Mouse (Mus musculus) lung, embryonic 16.5 days (tissue): ENCODE measurements at regions not wholly inside any gene's neighbourhood (a gene's known extent, or its start where the extent isn't known, plus 50 kb on each side); places are given as distances from the start of the nearest gene placed in this dataset.

Experiments used
- ATAC-seq: fragments of 200-750 bp; cut with Nextera tagmentation; 2 replicates; pipeline ENCODE4 v1.8.0; 2017; ENCODE audit warnings: low read depth, mild to moderate bottlenecking, moderate library complexity
- H3K27ac ChIP-seq: fragments of 300-500 bp; sonication (generic); 2 replicates; pipeline ENCODE4 v1.5.1; 2014; ENCODE audit warnings: mild to moderate bottlenecking, control low read depth, low read length
- H3K27me3 ChIP-seq: fragments of 300-500 bp; sonication (generic); 2 replicates; pipeline ENCODE4 v1.6.1; 2014; ENCODE audit warnings: low read depth, low read length, mixed read lengths; ENCODE audit not compliant: control insufficient read depth, insufficient read depth
- H3K36me3 ChIP-seq: fragments of 300-500 bp; sonication (generic); 2 replicates; pipeline ENCODE4 v1.6.1; 2014; ENCODE audit warnings: low read length; ENCODE audit not compliant: control insufficient read depth, insufficient read depth
- H3K4me1 ChIP-seq: fragments of 300-500 bp; sonication (generic); replicated peaks from 2 replicates; pipeline ENCODE4 v1.6.1; 2014; ENCODE audit warnings: low read length, mixed read lengths; ENCODE audit not compliant: control insufficient read depth, insufficient read depth
- H3K4me2 ChIP-seq: fragments of 300-500 bp; sonication (generic); 2 replicates; pipeline ENCODE4 v1.6.1; 2014; ENCODE audit warnings: low read depth, low read length, control low read depth
- H3K4me3 ChIP-seq: fragments of 300-500 bp; sonication (generic); 2 replicates; pipeline ENCODE4 v1.5.1; 2014; ENCODE audit warnings: mild to moderate bottlenecking, low read length, control low read depth
- H3K9ac ChIP-seq: fragments of 300-500 bp; sonication (generic); 2 replicates; pipeline ENCODE4 v1.6.1; 2014; ENCODE audit warnings: low read length, control low read depth
- H3K9me3 ChIP-seq: fragments of 300-500 bp; sonication (generic); 2 replicates; pipeline ENCODE4 v1.6.1; 2016; ENCODE audit warnings: low read length; ENCODE audit not compliant: control insufficient read depth
- WGBS: fragments of 180-500 bp; shearing (Covaris S2); extraction: QIAGEN DNeasy Blood & Tissue Kit; methylation state at CpG from one replicate; pipeline ENCODE4 v1.1.7; 2014; 5-methylcytosine and 5-hydroxymethylcytosine counted together

- ATAC-seq = no peak
- Histone ChIP-seq H3K27ac (no peak overlapping the region), H3K36me3 (no peaks in the 10 kb centered on the region), H3K4me2 (no peak overlapping the region), H3K9me3 (no peaks in the 10 kb centered on the region), H3K27me3 (no peaks in the 10 kb centered on the region), H3K4me1 (no peaks in the 10 kb centered on the region), H3K9ac (no peak overlapping the region), H3K4me3 (no peak overlapping the region)
- WGBS = 44% methylated on average over 1 of the region's 1 CpGs
These were observed 434.8 kb upstream of the Fsip2 start for GRCm38 (mm10) chr2:82508595-82508994.

GRCm38 (mm10) chr2:82515165-82515564 is 428.3 kb upstream of the Fsip2 start:
- no peak for ATAC-seq
- Histone ChIP-seq H3K36me3 (no peaks in the 10 kb centered on the region), H3K9ac (no peak overlapping the region), H3K9me3 (no peaks in the 10 kb centered on the region), H3K4me2 (no peak overlapping the region), H3K27me3 (no peaks in the 10 kb centered on the region), H3K4me3 (no peak overlapping the region), H3K27ac (no peak overlapping the region), H3K4me1 (no peaks in the 10 kb centered on the region)
- 85% methylated on average over 3 of the region's 3 CpGs for WGBS

- ATAC-seq = no peak
- no peaks in the 10 kb centered on the region for H3K27me3 ChIP-seq
- H3K9ac ChIP-seq = no peak overlapping the region
- no peak overlapping the region for H3K4me3 ChIP-seq
- H3K4me1 ChIP-seq = no peaks in the 10 kb centered on the region
- H3K36me3 ChIP-seq = no peaks in the 10 kb centered on the region
- H3K4me2 ChIP-seq = no peak overlapping the region
- 77% methylated on average over 3 of the region's 3 CpGs for WGBS
- no peak overlapping the region for H3K27ac ChIP-seq
- H3K9me3 ChIP-seq = no peaks in the 10 kb centered on the region
These were observed 423.5 kb upstream of the Fsip2 start for GRCm38 (mm10) chr2:82519951-82520350.

GRCm38 (mm10) chr2:82538958-82539357 is 404.5 kb upstream of the Fsip2 start:
- Histone ChIP-seq H3K36me3 (no peaks in the 10 kb centered on the region), H3K4me3 (no peak overlapping the region), H3K4me2 (no peak overlapping the region), H3K9ac (no peak overlapping the region), H3K9me3 (no peaks in the 10 kb centered on the region), H3K27ac (no peak overlapping the region), H3K4me1 (no peaks in the 10 kb centered on the region), H3K27me3 (no peaks in the 10 kb centered on the region)
- WGBS = 82% methylated on average over 3 of the region's 3 CpGs
- ATAC-seq = no peak

GRCm38 (mm10) chr2:82540676-82541075 is 402.8 kb upstream of the Fsip2 start:
- H3K27me3 ChIP-seq = no peaks in the 10 kb centered on the region
- H3K9ac ChIP-seq = no peak overlapping the region
- H3K4me3 ChIP-seq = no peak overlapping the region
- H3K4me2 ChIP-seq = no peak overlapping the region
- no peaks in the 10 kb centered on the region for H3K4me1 ChIP-seq
- H3K9me3 ChIP-seq = no peaks in the 10 kb centered on the region
- H3K27ac ChIP-seq = no peak overlapping the region
- ATAC-seq = no peak
- no peaks in the 10 kb centered on the region for H3K36me3 ChIP-seq

- Histone ChIP-seq H3K27ac (no peak overlapping the region), H3K27me3 (no peaks in the 10 kb centered on the region), H3K9me3 (no peaks in the 10 kb centered on the region), H3K36me3 (no peaks in the 10 kb centered on the region), H3K4me1 (no peaks in the 10 kb centered on the region), H3K4me3 (no peak overlapping the region), H3K9ac (no peak overlapping the region), H3K4me2 (no peak overlapping the region)
- ATAC-seq = no peak
These were observed 373.1 kb upstream of the Fsip2 start for GRCm38 (mm10) chr2:82570358-82570757.

- Histone ChIP-seq H3K4me1 (no peaks in the 10 kb centered on the region), H3K27ac (no peak overlapping the region), H3K4me2 (no peak overlapping the region), H3K9me3 (no peaks in the 10 kb centered on the region), H3K9ac (no peak overlapping the region), H3K36me3 (no peaks in the 10 kb centered on the region), H3K27me3 (no peaks in the 10 kb centered on the region), H3K4me3 (no peak overlapping the region)
- no peak for ATAC-seq
- WGBS = 78% methylated on average over 2 of the region's 2 CpGs
These were observed 371.3 kb upstream of the Fsip2 start for GRCm38 (mm10) chr2:82572099-82572498.

- H3K9ac ChIP-seq = no peak overlapping the region
- 88% methylated on average over 1 of the region's 1 CpGs for WGBS
- H3K4me3 ChIP-seq = no peak overlapping the region
- H3K4me2 ChIP-seq = no peak overlapping the region
- no peaks in the 10 kb centered on the region for H3K9me3 ChIP-seq
- no peak overlapping the region for H3K27ac ChIP-seq
- H3K36me3 ChIP-seq = no peaks in the 10 kb centered on the region
- no peak for ATAC-seq
- no peaks in the 10 kb centered on the region for H3K27me3 ChIP-seq
- H3K4me1 ChIP-seq = no peaks in the 10 kb centered on the region
These were observed 369.6 kb upstream of the Fsip2 start for GRCm38 (mm10) chr2:82573841-82574240.

GRCm38 (mm10) chr2:82579665-82580064 is 363.8 kb upstream of the Fsip2 start:
- H3K9ac ChIP-seq = no peak overlapping the region
- H3K36me3 ChIP-seq = no peaks in the 10 kb centered on the region
- H3K9me3 ChIP-seq = no peaks in the 10 kb centered on the region
- H3K4me2 ChIP-seq = no peak overlapping the region
- H3K27ac ChIP-seq = no peak overlapping the region
- no peaks in the 10 kb centered on the region for H3K27me3 ChIP-seq
- no peak for ATAC-seq
- WGBS = 67% methylated on average over 1 of the region's 1 CpGs
- no peaks in the 10 kb centered on the region for H3K4me1 ChIP-seq
- H3K4me3 ChIP-seq = no peak overlapping the region

GRCm38 (mm10) chr2:82616185-82616584 is 327.2 kb upstream of the Fsip2 start:
- 82% methylated on average over 3 of the region's 3 CpGs for WGBS

More at GRCm38 (mm10) chr2:82616185-82616584, 327.2 kb upstream of the Fsip2 start:
- no peak for ATAC-seq
- Histone ChIP-seq H3K36me3 (no peaks in the 10 kb centered on the region), H3K4me1 (no peaks in the 10 kb centered on the region), H3K27ac (no peak overlapping the region), H3K4me2 (no peak overlapping the region), H3K27me3 (no peaks in the 10 kb centered on the region), H3K9me3 (no peaks in the 10 kb centered on the region), H3K4me3 (no peak overlapping the region), H3K9ac (no peak overlapping the region)
